12 mouse cellular contexts compared by ENCODE assay signal in genomic region chr11:101188166-101188805, GRCm38 (mm10). TPM values are rescaled to one million over a fixed set of nuclear protein-coding genes. Genes with fewer than 3 reads are reported as not detected.
DNase-seq lines count a peak whose midpoint lies in the region; ATAC-seq lines count a peak whose summit lies in the region.
"Had no signal": no experiment of that assay in that cellular context is flagged by ENCODE, and none has a peak within 500 bp of the region (broad histone marks: within the 10 kb centered on the region; RNA-seq: fewer than 3 reads in every experiment).

No protein-coding gene starts in this region.

- H3K27me3 ChIP-seq in heart, embryonic 13.5 days (replicated peaks), result no peaks in the 10 kb centered on the region; the same call in 1 of the 2 replicates
- no peaks in the 10 kb centered on the region for H3K27me3 ChIP-seq in lung, embryonic 15.5 days
- no peaks in the 10 kb centered on the region for H3K27me3 ChIP-seq in stomach, embryonic 14.5 days (ENCODE audit: control insufficient read depth, insufficient read depth, low read length)

- WGBS in heart, embryonic 13.5 days, result 77% methylated on average over 11 of the region's 11 CpGs
- WGBS in lung, embryonic 15.5 days, result 73% methylated on average over 11 of the region's 11 CpGs
- 77% methylated on average over 11 of the region's 11 CpGs for WGBS in stomach, embryonic 14.5 days

- no peak overlapping the region for H3K4me3 ChIP-seq in heart, embryonic 13.5 days
- H3K4me3 ChIP-seq in lung, embryonic 15.5 days, result no peak overlapping the region
- H3K4me3 ChIP-seq in stomach, embryonic 14.5 days (ENCODE audit: low read depth, low read length), result no peak overlapping the region
- H3K4me3 ChIP-seq: embryonic facial prominence, embryonic 12.5 days had no signal

- no peaks in the 10 kb centered on the region for H3K9me3 ChIP-seq in heart, embryonic 13.5 days
- H3K9me3 ChIP-seq in lung, embryonic 15.5 days, result no peaks in the 10 kb centered on the region
- H3K9me3 ChIP-seq in stomach, embryonic 14.5 days (ENCODE audit: control insufficient read depth, low read depth, low read length), result no peaks in the 10 kb centered on the region
- H3K9me3 ChIP-seq: embryonic facial prominence, embryonic 12.5 days had no signal

- no peak overlapping the region for H3K4me2 ChIP-seq in heart, embryonic 13.5 days
- H3K4me2 ChIP-seq in lung, embryonic 15.5 days, result no peak overlapping the region
- no peak overlapping the region for H3K4me2 ChIP-seq in stomach, embryonic 14.5 days (replicated peaks; ENCODE audit: low read depth, low read length)
- H3K4me2 ChIP-seq: embryonic facial prominence, embryonic 12.5 days had no signal

- peaks cover 19% of the 10 kb centered on the region for H3K36me3 ChIP-seq in heart, embryonic 13.5 days
- 0 out of 2 replicates have a peak, but pooled peaks cover 3% of the 10 kb centered on the region for H3K36me3 ChIP-seq in lung, embryonic 15.5 days
- H3K36me3 ChIP-seq in stomach, embryonic 14.5 days (ENCODE audit: control insufficient read depth, insufficient read depth, low read length), result 0 out of 2 replicates have a peak, but pooled peaks cover 1% of the 10 kb centered on the region

- DNase-seq in heart, adult 9 months (ENCODE audit: low spot score in 2 of 2), result no peak
- DNase-seq in lung, postnatal 36 days, result no peak
- peak; percentile 96 for DNase-seq in cerebellum, adult 9-11 months
- no peak for DNase-seq in Muller cell, postnatal 12 days (ENCODE audit: inconsistent ontology term)
- no peak for DNase-seq in thymus, adult 18-20 months
- DNase-seq: kidney, adult 11 months; right cerebral cortex, postnatal 25 days; thymus, postnatal 36 days had no signal

- peaks cover 38% of the 10 kb centered on the region for H3K4me1 ChIP-seq in heart, embryonic 13.5 days
- peaks cover 38% of the 10 kb centered on the region for H3K4me1 ChIP-seq in lung, embryonic 15.5 days
- H3K4me1 ChIP-seq in stomach, embryonic 14.5 days (ENCODE audit: control insufficient read depth, insufficient read depth, low read length), result peaks cover 25% of the 10 kb centered on the region

- H3K9ac ChIP-seq in heart, embryonic 13.5 days, result no peak overlapping the region
- no peak overlapping the region for H3K9ac ChIP-seq in lung, embryonic 15.5 days
- no peak overlapping the region for H3K9ac ChIP-seq in stomach, embryonic 14.5 days (replicated peaks; ENCODE audit: low read depth, low read length)
- H3K9ac ChIP-seq: embryonic facial prominence, embryonic 12.5 days had no signal

- no peak for ATAC-seq in heart, embryonic 13.5 days (ENCODE audit: extremely low read depth, insufficient number of reproducible peaks, low FRiP score, low TSS enrichment)
- ATAC-seq in lung, embryonic 15.5 days (ENCODE audit: borderline replicate concordance, extremely low read depth, low FRiP score, low TSS enrichment), result no peak
- no peak for ATAC-seq in stomach, embryonic 14.5 days (ENCODE audit: insufficient number of reproducible peaks, insufficient read depth, low FRiP score, low read depth)

- peak overlapping the region; percentile 85 for H3K27ac ChIP-seq in heart, embryonic 13.5 days (replicated peaks)
- peak overlapping the region; percentile 97 for H3K27ac ChIP-seq in lung, embryonic 15.5 days
- H3K27ac ChIP-seq in stomach, embryonic 14.5 days (ENCODE audit: low read length), result peak overlapping the region; percentile 94

RNA-seq across cellular contexts. Expression of gene Ccr10, which starts 13.0 kb away (rescaled TPM):
- 0.19 and 0.33 TPM in 2 replicates for polyA plus RNA-seq in heart, embryonic 13.5 days (2015; fragmentation: Nextera tagmentation; extraction: Ambion mirVana)
- 0.24 and 0.55 TPM in 2 replicates for polyA plus RNA-seq in lung, embryonic 15.5 days (2015; fragmentation: Nextera tagmentation; extraction: Ambion mirVana)
- polyA plus RNA-seq in stomach, embryonic 14.5 days (2014; fragmentation: Nextera tagmentation; extraction: Ambion mirVana), result 0.14 and 0.33 TPM in 2 replicates

RNA-seq across cellular contexts. Expression of gene Plekhh3, which starts 17.1 kb away (rescaled TPM):
- polyA plus RNA-seq in heart, embryonic 13.5 days (2015; fragmentation: Nextera tagmentation; extraction: Ambion mirVana), result 7.6 and 8.5 TPM in 2 replicates
- polyA plus RNA-seq in lung, embryonic 15.5 days (2015; fragmentation: Nextera tagmentation; extraction: Ambion mirVana), result 19.8 and 19.9 TPM in 2 replicates
- polyA plus RNA-seq in stomach, embryonic 14.5 days (2014; fragmentation: Nextera tagmentation; extraction: Ambion mirVana), result 25.6 and 26.0 TPM in 2 replicates

RNA-seq across cellular contexts. Expression of gene Cntnap1, which starts 18.0 kb away (rescaled TPM):
- 0.52 and 0.55 TPM in 2 replicates for polyA plus RNA-seq in heart, embryonic 13.5 days (2015; fragmentation: Nextera tagmentation; extraction: Ambion mirVana)
- polyA plus RNA-seq in lung, embryonic 15.5 days (2015; fragmentation: Nextera tagmentation; extraction: Ambion mirVana), result 1.1 and 1.4 TPM in 2 replicates
- polyA plus RNA-seq in stomach, embryonic 14.5 days (2014; fragmentation: Nextera tagmentation; extraction: Ambion mirVana), result 2.1 and 2.2 TPM in 2 replicates

RNA-seq across cellular contexts. Expression of gene Tubg2, which starts 32.6 kb away (rescaled TPM):
- 3.1 and 4.3 TPM in 2 replicates for polyA plus RNA-seq in heart, embryonic 13.5 days (2015; fragmentation: Nextera tagmentation; extraction: Ambion mirVana)
- 3.5 and 3.6 TPM in 2 replicates for polyA plus RNA-seq in lung, embryonic 15.5 days (2015; fragmentation: Nextera tagmentation; extraction: Ambion mirVana)
- polyA plus RNA-seq in stomach, embryonic 14.5 days (2014; fragmentation: Nextera tagmentation; extraction: Ambion mirVana), result 3.6 and 4.5 TPM in 2 replicates

RNA-seq across cellular contexts. Expression of gene Ezh1, which starts 38.0 kb away (rescaled TPM):
- polyA plus RNA-seq in heart, embryonic 13.5 days (2015; fragmentation: Nextera tagmentation; extraction: Ambion mirVana), result 11.6 and 11.7 TPM in 2 replicates
- polyA plus RNA-seq in lung, embryonic 15.5 days (2015; fragmentation: Nextera tagmentation; extraction: Ambion mirVana), result 16.2 and 19.2 TPM in 2 replicates
- polyA plus RNA-seq in stomach, embryonic 14.5 days (2014; fragmentation: Nextera tagmentation; extraction: Ambion mirVana), result 17.7 and 19.1 TPM in 2 replicates
